Mouse (Mus musculus) kidney, postnatal 36 days (tissue): Measurements from ENCODE around the gene Insig2.

Experiments
- DNase-seq, 2 experiments: peaks; one replicate each; pipeline ENCODE4 v3.0.0; 2021 to 2022; ENCODE audit warnings: mixed read lengths in 2 of 2

Insig2 gene

DNA sequence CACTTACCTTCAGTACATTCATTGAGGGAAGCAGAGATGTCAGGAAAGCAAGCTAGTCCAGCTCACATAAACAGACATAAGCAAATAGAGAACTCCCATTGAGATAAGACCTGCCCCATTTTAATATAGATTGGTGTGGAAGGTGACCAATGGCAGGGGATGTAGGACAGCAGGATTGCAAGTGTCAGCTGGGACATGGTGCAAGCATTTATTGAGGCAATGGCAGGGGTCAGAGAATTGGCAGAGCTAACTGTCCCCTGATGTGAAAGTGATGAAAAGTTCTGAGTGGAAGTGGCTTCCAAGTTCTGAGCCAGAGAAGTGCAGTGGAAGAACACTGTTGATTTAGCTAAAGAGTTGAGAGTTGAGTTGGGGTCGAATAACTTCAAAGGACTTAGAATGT lies at the start of gene Insig2:
Insig2 (minus strand) TSS at position 105 of the 400 bp plus-strand sequence.
- no peak for DNase-seq

- no peak for DNase-seq
Measured at GRCm38 (mm10) chr1:121381562-121381961, 49.2 kb upstream of the Insig2 start.

GRCm38 (mm10) chr1:121380033-121380432 lies 47.6 kb upstream of the Insig2 start:
- DNase-seq = no peak

GRCm38 (mm10) chr1:121377901-121378300 lies 45.5 kb upstream of the Insig2 start:
- no peak for DNase-seq

GRCm38 (mm10) chr1:121377410-121377809 lies 45.0 kb upstream of the Insig2 start:
- DNase-seq = no peak

- DNase-seq = no peak
Measured at GRCm38 (mm10) chr1:121373631-121374030, 41.2 kb upstream of the Insig2 start.

DNA sequence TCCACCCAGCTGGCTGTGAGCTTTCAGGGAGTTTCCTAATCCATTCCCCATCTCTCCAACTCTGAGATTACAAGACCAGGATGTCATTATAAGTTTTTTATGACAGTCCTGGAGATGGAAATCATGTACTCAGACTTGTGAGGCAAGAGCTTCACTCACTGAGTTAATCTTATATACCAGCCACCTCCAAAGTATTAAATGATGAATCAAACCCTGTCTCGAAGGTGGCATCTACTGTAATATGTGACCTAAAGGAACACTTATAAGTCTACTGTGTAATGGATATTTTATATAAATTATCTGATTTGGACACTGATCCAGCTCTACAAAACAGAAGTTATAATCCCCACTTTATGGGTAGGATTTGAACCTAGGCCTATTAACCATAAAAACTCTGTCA lies 40.3 kb upstream of the Insig2 start:
- DNase-seq = no peak

GRCm38 (mm10) chr1:121371449-121371848 lies 39.1 kb upstream of the Insig2 start:
- no peak for DNase-seq

- no peak for DNase-seq
Measured at GRCm38 (mm10) chr1:121367257-121367656, 34.9 kb upstream of the Insig2 start.

- DNase-seq = no peak
Measured at GRCm38 (mm10) chr1:121360561-121360960, 28.2 kb upstream of the Insig2 start.

- DNase-seq = no peak
Measured at GRCm38 (mm10) chr1:121359680-121360079, 27.3 kb upstream of the Insig2 start.

- no peak for DNase-seq
Measured at GRCm38 (mm10) chr1:121353779-121354178, 21.4 kb upstream of the Insig2 start.

- DNase-seq = no peak
Measured at GRCm38 (mm10) chr1:121351037-121351436, 18.6 kb upstream of the Insig2 start.

- no peak for DNase-seq
Measured at GRCm38 (mm10) chr1:121350616-121351015, 18.2 kb upstream of the Insig2 start.

DNA sequence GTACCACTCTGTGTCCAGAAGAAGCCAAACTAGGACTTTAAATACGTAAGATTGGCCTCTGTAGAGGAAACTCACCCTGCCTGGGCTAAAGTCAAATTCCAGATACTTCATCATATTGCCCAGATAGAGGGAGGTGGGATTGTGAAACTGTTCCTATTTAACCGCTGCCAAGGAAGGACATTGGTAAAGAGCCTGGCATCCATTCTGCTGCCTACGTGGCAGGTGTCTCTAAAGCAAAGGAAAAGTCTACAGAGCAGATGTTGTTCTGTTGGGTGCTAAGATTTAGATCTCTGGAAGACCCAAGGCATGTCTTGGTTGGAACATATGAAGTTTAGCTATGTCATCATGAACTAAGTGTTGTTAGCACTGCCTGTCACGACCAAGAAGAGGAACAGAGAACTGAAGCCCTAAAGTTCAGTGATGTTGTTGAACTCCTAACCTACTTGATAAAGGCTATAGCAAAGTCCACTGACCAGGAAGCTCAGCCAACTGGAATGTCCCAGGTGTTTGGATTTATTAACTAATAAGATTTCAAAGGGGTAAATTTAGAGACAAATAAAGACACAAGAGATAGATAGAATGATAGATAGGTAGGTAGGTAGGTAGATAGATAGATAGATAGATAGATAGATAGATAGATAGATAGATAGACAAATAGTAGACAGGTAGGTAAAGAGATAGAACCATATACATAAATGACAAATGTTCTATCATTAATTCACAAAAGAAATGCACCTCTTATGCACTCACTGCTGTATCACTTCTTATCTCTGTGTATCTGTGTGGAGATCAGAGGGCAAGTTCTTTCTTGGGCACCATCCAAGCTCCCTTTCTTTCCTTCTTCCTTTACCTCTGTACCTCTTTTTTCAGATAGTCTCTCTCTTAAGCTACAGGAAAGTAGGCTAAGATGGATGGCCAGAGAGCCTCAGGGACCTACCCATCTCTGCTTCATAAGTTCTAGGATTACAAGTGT lies 16.8 kb upstream of the Insig2 start:
- DNase-seq = no peak

- no peak for DNase-seq
Measured at GRCm38 (mm10) chr1:121343966-121344365, 11.6 kb upstream of the Insig2 start.

DNA sequence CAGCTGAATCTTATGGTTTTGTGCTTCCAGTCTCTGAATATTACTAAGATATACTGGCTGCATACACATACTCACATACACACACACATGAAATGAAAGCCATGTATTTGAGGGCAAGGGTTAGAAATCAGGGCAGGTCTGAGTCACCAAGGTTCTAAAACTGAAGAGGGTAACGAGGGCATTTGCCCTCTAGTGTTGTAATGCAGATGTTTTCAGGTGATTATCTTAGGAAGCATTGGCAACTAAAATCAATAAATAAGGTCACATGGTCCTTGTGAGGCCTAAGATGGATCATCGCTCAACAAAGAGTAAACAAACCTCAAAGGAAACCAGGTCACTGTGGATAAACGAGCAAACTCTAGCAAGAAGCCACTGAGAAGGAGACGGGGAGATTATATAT lies 3.4 kb upstream of the Insig2 start:
- DNase-seq = no peak

GRCm38 (mm10) chr1:121333986-121334703 lies 1.8 kb upstream of the Insig2 start:
- no peak for DNase-seq

GRCm38 (mm10) chr1:121330621-121331020 lies 1.8 kb downstream of the Insig2 start:
- no peak for DNase-seq

GRCm38 (mm10) chr1:121329391-121329790 lies 3.0 kb downstream of the Insig2 start:
- DNase-seq = peak; percentile 4 to 46

- DNase-seq = no peak
Measured at GRCm38 (mm10) chr1:121328193-121328555, 4.2 kb downstream of the Insig2 start.

DNA sequence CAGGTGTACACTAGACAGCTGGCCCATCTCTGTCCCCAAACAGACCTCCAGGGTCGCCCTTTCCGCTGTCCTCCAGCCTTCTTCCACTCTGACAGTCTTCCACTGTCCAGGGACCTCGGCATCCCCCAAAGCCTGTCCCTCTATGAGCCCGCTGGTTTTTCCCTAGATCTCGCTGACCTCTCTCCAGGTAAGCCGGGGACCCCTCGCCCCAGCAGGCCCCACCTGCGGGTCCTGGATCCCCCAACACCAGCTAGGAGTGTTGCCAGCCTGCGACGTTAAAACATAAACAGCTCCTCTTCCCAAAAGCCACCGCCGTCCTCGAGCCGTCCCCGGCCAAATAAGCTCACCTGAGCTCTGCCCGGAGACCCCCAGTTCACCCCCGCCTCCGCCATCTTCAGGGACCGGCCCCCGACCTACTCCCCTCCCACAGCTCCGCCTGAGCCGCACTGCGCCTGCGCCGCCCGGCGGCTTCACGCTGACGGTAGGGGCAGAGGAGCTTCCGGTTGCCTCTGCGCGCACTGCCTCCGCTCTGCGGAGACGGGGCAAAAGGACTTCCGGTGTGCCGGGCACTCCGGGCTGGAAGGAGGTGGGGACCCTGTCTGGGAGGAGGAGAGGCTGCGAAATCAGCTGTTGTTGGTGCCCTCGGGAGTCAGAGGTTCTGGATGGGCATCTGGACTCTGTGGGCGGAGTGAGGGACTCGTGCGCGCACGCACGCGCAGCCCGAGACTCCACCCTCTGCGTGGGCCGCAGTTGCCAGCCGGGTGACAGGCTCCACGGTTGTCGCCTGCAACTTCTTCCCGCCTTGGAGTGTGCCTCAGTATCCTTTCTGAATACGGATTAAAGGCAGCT lies 4.8 kb downstream of the Insig2 start:
- DNase-seq = peak; percentile 92 to 95
